Mouse (Mus musculus) spleen, postnatal 10 days (tissue): ENCODE results near the gene Bdh2.

Source experiments
- DNase-seq, 2 experiments: peaks; one replicate each; pipeline ENCODE4 v3.0.0; 2021 to 2022; ENCODE audit warnings: low spot score in 2 of 2

Bdh2 gene

DNA sequence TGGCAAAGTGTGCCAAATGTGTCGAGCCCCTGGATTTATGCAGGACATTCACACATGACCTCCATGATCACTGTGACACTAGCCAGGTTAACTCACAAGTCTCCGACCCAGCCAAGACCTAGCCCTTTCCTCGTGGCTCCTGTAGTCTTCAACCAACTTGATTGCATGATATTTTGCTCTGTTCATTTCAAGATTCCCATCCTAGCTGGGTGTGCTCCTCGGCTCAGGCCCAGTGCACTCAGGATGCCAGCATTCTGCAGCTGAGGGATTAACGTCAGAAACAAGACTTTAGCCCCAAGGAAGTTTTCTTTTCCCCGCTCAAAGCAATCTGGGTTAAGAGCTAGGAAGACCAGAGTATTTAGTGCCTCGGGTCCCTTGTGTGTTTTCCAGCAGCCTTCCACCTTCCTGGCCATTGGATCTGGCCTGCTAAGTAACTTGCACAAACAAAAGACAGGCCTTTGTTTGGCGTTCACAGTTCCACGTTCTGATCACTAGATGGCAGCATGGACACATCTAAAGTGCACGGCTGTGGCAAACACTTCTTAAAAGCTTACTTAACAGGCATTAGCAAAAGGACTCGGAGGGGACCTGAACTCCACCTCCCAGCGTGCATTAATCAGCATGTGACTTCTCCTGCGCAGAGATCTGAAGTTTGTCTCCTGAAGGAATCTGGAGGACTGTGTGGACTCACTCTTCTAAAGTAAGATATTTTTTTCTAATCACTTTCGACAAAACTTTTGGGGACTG lies at the start of gene Bdh2:
TSS of gene Bdh2 (plus strand) at position 553 of the 747 bp plus-strand sequence.
- peak; percentile 17 to 65 for DNase-seq

DNA sequence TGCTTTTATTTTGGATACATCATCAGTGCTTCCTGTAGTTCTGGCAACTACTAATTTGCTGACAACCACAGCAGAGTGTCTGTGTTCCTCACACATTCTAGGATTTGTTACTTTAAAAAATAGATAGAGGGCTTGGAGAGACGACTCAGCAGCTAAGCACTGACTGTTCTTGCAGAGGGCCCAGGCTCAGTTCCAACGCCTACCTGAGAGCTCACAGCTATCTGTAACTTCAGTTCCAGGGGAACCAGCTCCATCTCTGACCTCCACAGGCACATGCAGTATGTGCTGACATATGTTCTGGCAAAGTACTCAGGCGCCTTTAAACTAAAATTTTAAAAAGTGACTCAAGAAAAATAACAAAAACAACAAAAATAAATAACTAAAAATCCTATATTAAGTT lies 49.0 kb upstream of the Bdh2 start:
- no peak for DNase-seq

DNA sequence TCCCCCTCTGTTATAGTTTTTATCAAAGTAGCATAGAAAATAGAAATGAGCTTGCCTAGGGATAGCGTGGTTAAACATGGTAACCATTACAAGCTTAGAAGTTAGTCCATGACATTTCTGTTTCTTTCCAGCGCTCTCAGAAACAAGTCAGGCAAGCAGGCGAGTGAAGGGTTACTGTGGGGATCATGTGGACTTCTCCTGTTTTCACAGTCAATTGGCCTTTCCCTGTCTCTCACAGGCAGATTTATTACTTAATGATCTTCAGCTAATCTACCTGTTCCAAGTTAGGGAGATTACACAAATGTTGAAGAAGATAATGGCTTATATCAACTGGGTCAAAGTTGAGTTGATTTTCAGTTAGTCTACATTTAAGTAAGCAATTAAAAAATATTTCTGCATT lies 48.6 kb upstream of the Bdh2 start:
- no peak for DNase-seq

DNA sequence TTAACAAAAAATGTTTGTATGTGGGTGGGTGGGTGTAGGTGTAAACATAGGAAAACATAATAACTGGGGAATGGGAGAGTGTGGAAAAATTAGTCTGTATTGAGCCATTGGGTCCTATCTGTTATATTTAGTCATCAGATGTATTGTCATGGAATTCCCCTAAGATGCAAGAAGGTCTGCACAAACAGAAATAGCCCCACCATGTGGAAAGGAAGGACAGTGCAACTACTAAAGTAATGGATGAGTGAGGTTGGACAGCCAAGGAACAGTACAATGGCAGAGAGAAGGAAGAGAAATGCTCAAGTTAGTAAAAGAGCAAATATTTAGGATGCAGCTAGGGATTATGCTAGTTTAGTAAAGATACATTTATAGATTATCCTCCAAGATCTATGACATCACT lies 35.3 kb upstream of the Bdh2 start:
- no peak for DNase-seq

DNA sequence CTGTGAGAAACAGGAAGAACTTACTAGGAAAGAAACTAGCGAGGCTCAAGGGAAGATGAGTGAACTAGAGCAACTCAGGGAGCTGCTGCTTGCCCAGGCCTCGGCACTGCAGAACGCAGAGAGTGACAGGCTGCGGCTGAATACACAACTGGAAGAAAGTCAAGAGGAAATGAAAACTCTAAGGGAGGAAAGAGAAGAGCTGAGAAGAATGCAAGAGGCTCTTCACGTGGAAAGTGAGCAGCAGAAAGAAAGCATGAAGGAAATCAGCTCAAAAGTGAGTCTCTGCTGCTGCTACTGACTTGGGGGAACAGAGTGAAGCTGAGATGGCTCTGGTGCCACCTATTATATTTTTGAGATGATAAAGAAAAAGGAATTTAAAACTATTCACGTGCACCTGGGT lies 34.2 kb upstream of the Bdh2 start:
- no peak for DNase-seq

DNA sequence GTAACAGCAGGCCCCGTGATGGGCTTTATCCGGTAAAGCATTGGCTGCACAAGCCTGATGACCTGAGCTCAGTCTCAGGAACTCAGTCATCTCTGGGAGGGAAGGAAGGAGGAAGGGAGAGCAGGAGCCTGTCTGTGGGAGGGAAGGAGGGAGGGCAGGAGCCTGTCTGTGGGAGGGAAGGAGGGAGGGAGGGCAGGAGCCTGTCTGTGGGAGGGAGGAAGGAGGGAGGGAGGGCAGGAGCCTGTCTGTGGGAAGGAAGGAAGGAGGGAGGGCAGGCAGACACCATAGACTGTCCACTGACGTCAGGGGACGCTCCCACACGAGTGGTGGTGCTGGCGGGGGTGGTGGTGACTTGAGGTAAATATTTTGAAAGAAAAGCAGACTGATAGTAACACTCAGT lies 31.9 kb upstream of the Bdh2 start:
- DNase-seq = no peak

DNA sequence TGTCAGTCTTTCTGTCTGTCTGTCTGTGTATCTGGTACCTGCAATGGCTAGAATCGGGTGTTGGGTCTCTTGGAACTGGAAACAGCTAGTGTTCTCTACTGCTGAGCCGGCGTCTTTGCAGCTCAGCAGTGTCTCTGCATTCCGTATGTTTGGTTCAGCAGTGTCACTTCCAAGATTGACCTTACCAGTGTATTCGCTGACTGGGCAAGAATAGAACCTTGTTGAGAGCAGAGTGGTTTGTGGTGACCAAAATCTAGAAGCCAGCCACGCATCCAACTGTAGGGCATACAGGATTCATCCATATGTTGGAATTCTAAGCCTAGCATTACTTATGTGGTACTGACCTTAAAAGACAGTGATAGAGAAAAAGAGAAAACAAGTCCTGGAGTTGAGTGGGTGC lies 29.2 kb upstream of the Bdh2 start:
- no peak for DNase-seq

DNA sequence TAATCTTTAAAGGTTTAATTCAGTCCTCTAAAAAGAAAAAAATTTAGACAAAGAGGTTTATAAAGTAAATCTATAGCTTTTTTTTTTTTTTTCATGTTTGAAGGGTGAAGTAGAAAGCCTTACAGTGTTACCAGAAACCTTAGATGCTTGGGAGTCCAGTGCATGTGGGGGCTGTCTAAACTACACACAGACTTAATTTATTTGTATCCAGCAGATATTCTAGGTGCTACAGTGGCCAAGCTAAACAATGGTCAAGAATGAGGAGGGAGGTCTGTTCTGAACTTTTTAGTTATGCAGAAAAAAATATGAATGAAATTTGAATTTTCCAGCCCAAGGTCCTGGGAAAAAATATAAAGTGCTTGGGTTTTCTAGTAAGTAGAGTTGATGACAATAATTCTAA lies 26.2 kb upstream of the Bdh2 start:
- no peak for DNase-seq

DNA sequence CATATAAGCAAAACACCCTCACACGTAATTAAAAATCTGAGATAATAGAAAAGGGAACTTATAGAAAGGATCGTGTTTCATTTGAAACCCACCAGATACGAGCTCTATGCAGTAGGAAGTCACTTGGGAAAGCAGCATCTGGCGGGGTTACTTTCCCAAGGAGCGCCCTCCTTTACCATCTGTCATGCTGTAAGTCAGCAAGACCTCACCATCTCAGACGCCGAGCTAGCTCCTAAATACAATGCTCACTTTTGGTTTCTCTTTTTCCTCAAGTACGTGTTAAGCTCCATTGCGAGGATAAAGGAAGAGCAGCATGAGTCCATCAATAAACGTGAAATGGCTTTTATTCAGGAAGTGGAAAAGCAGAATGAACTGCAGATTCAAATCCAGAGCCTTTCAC lies 22.1 kb upstream of the Bdh2 start:
- no peak for DNase-seq

DNA sequence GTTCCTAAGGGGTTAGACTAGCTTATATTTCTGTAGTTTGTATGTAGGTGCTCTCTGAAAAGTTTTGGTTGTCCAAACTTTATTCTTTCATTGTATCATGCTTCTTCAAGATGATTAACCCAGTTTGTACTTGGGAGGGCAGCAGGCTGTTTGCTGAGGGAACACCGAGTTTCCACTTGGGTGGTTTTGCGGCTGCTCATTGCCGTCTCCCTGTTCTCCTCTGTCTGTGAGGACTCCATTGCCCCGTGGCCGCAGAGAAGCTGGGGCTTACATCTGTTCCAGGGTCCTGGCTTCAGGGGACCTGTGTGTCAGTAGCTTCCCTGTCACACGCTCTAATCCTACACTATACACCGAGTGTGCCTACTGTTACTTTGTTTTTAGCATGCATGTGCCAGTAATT lies 20.8 kb upstream of the Bdh2 start:
- no peak for DNase-seq

DNA sequence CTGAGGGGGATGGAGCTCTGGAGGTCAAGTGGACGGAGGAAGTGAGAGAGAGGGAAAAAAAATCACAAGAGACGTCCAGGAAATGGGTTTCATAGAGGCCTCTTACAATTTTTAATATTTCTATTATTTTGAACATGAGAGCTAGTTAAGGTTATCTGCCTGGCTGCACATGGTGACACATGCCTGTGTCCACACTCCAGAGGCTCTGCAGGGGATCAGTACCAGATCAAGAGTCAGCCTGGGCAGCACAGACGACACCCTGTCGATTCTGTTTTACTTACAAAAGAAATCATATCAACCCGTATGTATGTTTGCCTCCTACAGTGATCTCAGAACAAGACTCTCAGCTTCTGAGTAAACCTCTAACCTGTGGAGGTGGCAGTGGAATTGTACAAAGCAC lies 12.4 kb upstream of the Bdh2 start:
- no peak for DNase-seq

DNA sequence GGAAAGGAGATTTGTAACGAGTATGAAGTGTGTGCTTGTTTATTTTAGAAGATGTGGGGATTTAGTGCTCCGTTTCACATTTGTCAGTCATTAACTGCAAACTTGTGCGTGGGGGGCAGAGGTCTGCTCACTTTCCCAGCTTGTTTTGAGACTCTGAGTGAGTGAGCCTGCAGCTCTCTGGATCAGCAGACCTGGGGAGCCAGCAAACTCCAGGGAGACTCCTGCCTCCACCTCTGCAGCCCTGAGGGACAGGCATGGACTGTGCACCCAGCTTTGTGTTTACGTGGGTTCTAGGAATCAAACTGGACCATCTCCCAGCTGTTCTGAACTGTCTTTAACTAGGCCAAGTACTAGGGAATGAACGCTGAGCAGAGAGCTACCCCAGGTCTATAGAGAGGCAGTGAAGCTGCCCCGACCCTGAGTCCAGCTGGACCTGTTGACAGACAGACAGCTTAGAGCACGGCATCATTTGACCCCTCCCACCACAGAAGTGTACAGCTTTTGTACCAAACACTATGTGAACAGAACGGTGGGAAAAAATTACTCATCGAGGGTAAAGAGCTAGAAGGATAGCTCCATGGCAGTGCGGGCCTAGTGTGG lies 11.5 kb upstream of the Bdh2 start:
- DNase-seq = no peak

DNA sequence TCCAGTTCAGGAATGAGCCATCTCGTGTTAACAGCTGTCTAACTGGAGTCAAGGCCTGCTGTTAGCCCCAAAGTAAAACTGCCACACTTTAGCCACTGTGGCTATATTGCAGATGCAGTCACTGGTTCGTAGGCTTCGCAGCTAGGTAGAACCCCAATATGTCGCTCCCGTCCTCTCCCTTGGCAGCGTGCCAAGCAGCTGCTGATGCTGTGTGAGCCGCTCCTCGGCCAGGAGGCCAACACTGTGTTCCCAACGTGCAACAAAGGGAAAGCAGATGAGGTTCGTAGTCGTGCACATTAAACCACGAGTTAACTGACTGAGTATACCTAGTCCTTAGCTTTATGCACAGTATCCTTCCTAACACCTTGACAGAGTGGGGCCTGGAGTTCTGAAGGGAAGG lies 8.4 kb upstream of the Bdh2 start:
- DNase-seq = no peak

DNA sequence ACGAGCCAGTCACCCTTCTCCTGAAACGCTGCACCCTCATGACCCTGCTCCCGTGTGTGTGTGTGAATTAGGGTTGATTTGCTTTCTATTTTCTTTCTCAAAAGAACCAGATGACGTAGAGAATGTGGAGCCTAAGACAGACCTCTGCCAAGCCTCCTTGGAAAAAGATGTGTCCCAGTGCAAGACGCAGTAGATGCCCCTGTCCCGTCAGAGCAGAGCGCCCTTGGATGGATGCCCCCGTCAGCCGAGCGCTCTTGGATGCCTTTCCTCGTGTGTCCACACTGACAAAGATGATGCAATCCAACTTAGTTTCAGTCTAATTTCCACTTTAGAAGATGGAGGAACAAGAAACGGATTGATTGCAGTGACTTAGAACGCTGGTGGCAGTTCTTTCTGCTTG lies 8.0 kb upstream of the Bdh2 start:
- DNase-seq = no peak

DNA sequence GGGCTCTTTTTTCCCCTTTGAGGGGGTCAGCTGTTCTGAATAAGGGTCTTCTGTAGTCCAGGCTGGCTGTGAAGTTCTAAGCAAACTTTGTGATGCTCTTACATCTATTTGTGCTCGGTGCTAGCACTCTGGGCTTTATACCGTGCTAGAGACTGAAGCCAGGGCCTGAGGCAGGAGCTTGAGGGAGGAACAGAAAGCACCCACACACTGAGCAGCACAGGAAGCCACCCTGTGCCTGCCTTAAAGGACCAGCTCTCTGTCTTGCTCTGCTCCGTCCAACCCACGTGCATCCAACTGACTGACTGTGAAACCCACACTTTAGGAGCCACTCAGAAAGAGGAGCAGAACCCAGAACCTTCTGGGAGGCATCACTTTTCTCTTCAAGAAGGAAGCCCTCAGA lies 861 bp upstream of the Bdh2 start:
- no peak for DNase-seq

DNA sequence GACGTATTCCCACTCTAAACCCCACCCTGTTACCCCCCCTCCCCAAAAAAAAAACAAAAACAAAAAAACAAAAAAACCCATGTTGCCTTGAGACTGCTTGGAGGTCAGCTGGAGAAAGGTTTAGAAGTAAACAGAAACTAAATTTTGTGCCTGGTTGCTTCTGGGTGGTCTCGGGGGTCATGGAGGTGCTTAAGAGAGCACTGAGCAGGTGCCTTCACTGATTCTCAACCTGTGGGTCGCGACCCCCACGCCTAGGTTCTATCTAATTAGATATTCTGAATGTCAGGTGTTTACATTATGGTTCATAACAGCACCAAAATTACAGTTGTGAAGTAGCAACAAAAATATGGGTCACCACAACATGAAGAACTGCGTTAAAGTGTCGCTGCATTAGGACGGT lies 680 bp downstream of the Bdh2 start:
- DNase-seq = no peak

DNA sequence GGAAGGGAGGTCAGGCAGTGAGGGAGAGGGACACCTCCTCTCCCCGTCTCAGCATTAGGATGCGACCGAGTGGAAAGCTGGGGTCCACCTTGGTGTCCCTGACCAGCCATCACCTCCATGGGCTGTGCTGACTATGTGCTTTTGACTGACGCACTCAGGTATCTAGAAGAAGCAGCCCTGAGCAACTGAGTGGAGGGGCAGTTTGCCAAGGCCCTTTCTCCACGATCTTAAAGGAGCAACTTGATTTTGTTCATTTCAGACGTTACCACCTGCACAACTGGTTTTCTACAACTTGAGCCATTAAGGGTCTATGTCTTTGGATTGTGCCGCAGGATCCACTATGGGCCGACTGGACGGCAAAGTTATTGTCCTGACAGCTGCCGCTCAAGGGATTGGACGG lies 4.2 kb downstream of the Bdh2 start:
- DNase-seq = no peak

DNA sequence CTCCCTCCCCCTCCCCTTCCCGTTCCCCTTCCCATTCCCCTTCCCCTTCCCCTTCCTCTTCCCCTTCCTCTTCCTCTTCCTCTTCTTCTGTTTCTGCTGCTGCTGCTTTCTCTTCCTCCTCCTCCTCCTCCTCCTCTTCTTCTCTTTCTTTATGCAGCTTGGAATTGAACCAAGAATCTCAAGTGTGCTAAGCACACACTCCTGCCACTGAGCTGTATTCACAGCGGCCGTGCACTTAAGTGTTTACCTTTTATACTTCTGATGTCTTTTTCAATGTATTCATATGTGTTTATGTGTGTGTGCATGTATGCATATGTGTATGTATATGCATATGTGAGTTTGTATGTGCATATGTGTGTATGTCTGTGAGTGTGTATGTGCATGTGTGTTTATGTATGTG lies 4.8 kb downstream of the Bdh2 start:
- DNase-seq = no peak

DNA sequence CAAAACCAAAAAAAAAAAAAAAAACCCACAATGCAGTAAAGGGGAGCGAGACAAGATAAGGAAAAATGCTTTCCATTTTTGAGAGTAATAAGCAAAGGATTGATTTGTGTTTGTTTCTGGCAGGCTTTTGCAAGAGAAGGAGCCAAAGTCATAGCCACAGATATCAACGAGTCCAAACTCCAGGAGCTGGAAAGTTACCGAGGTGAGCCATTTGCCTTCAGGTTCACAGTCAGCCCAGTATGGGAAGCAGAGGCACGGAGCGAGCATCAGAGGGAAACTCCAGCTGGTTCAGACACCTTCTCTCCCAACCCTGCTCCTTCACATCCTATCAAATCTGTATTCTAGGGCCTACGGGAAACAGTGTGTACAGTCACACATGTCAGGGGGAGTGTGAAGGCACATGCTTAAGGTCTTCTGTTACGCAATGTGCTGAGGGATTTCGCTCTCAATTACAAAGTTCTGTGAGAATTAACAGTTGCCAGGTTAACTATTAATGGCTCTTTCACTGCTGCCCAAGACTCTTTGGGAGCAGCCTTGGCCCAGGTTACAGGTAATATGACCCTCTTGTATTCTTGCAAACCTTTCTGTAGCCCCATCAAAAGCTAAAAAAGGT lies 7.2 kb downstream of the Bdh2 start:
- no peak for DNase-seq

DNA sequence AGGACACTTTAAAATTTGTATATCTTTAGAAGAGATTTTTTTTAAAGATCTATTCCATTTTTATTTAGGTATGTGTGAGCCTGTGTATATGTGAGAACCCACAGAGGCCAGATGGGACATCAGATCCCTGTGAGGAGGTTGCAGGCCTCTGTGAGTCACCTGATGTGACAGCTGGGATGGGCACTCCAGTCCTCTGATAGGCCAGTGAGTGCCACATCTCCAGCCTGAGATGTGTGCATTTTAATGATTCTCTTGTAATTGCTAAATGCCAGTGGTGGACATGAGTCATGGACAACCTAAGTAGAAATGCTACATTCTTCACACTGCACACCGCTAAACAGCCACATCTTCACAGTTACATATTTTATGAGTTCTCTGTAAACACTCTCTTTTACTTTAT lies 8.1 kb downstream of the Bdh2 start:
- no peak for DNase-seq

DNA sequence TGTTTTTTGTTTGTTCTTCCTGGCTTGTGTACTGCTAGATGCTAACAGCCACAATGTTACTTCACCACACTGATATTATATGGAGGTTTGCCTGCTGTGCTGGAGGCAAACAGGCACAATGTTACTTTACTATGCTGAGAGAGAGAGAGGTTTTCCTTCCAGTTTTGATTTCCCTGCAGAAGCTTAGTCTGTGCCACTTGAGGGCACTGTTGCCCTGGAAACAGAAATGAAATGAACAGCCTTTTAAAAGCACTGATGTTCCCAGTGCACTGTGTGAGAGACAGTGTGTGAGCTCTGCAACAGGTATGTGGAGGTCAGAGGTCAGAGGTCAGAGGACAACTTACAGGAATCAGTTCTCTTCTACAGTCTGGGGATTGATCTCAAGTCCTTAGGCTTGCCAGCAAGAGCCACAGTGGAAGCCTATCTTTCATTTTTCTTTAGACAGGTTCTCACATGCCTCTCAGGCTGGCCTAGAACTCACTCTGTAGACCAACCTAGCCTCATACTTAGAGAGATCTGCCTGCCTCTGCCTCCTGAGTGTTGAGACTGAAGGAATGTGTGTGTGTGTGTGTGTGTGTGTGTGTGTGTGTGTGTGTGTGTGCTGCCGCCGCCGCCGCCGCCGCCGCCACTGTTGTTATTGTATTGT lies 9.4 kb downstream of the Bdh2 start:
- DNase-seq = peak in 1 of 2 experiments; percentile 49

DNA sequence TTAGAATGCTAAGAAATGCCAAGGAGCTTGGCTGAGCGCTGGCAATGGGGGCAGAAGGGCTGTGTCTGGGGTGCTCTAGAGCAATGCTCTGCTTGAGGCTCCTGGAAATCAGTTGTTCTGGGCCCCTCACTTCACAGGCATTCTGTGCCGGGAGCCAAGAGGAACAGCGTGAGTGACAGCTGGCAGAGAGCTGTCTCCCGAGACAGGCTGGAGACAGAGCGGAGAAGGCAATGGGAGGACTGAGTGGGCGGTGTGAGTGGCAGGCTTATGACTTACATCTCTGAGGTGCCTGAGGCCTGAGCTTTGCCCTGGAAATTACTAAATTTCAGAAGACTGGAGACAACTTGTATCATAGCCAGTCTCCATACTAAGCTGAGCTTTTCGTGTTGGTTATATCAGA lies 12.7 kb downstream of the Bdh2 start:
- DNase-seq = no peak

DNA sequence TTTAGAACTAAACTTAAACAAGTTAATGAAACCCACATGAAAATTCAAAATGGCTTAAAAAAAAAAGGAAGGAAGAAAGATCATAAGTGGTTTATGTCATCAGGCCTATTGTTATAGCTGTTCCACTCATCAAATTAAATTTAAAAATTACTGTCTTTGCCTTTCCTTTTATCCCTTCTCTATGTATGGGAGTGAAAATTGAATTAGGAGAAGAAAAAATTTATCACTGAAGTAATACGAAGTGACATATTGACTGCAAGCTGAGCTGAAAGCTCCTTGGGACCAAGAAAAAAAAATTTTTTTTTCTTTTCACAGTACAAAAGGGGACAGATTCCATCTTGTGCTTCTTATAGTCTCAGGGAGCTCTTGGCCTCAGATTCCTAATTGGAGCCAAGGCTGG lies 14.5 kb downstream of the Bdh2 start:
- DNase-seq = no peak
